In the genomic region with DNA sequence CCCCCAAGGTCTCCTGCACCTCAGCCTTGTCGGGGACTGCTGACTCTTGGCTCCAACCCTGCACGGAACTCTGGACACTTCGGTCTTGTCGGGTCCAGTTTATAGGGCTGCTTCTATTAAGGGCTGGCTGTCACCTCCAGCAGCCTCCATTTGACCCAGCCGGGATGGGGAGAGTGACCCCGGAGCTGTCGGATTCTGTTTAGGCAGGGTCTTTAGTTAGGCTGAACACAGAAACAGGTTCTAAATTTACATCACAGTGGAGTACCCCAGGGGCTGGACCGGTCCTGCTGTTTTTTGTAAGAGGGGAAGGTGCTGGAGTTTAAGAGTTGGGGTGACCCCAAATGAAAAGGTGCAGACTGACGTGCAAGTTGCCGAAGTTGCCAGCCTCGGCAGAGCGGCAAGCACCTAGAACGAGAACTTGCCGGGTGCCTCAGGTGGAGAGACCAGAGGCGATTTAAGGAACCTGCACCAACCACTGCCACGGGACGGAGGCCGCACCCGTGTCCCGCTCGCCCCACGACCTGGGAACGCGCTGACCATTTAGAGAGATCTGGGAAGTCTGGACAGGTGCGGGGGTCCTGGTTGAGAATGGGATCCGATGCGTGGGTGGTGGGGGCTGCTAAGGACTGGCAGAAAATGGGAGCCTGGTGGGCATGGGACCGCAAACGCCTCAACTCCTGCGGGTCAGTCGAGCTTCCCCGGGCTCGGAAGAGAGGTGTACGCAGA, we compare ENCODE assay signal across 8 mouse cellular contexts. TPM values are rescaled to one million over a fixed set of nuclear protein-coding genes. Genes with fewer than 3 reads are reported as not detected.
A peak's percentile ranks its signal among the peaks of the same experiment; 100 is the strongest.
DNase-seq lines count a peak whose midpoint lies in the region; ATAC-seq and TF ChIP-seq lines count a peak whose summit lies in the region.
"Had no signal": no experiment of that assay in that cellular context is flagged by ENCODE, and none has a peak within 500 bp of the region (broad histone marks: within the 10 kb centered on the region; RNA-seq: fewer than 3 reads in every experiment).

No protein-coding gene starts in this region.

- TF ChIP-seq CTCF in kidney, adult 2 months (conservative IDR thresholded peaks at IDR 0.05; ENCODE audit: insufficient read depth, insufficient read length, low read depth, low read length) = no peak
- TF ChIP-seq CTCF in bone marrow macrophage, adult 2 months (IDR thresholded peaks at IDR 0.05; ENCODE audit: low read depth, low read length) = no peak

- H3K27me3 ChIP-seq in kidney, embryonic 15.5 days = peaks cover 62% of the 10 kb centered on the region
- H3K27me3 ChIP-seq in kidney, adult 2 months (replicated peaks; ENCODE audit: control insufficient read depth, insufficient read depth, low read length) = no peaks in the 10 kb centered on the region
- peaks cover 21% of the 10 kb centered on the region for H3K27me3 ChIP-seq in forebrain, embryonic 14.5 days (replicated peaks; ENCODE audit: control insufficient read depth, insufficient read depth, low read length)

- WGBS in kidney, embryonic 15.5 days = 4% methylated on average over 34 of the region's 34 CpGs
- WGBS in kidney, adult 2 months = 33% methylated on average over 34 of the region's 34 CpGs
- WGBS in forebrain, embryonic 14.5 days = 12% methylated on average over 34 of the region's 34 CpGs

- peaks cover 33% of the 10 kb centered on the region for H3K4me1 ChIP-seq in kidney, embryonic 15.5 days
- peaks cover 14% of the 10 kb centered on the region; the same call in 1 of the 2 replicates for H3K4me1 ChIP-seq in kidney, adult 2 months (ENCODE audit: control insufficient read depth, insufficient read depth, low read length)
- H3K4me1 ChIP-seq in bone marrow macrophage, adult 2 months (ENCODE audit: control insufficient read depth, insufficient read depth, low read length) = peaks cover 9% of the 10 kb centered on the region
- no peaks in the 10 kb centered on the region for H3K4me1 ChIP-seq in forebrain, embryonic 14.5 days (ENCODE audit: control insufficient read depth, insufficient read depth, low read length)

- TF ChIP-seq POLR2A in kidney, adult 2 months (IDR thresholded peaks at IDR 0.05; ENCODE audit: low read depth, low read length) = no peak
- TF ChIP-seq POLR2A in bone marrow macrophage, adult 2 months (IDR thresholded peaks at IDR 0.05; ENCODE audit: borderline replicate concordance, low read depth, low read length) = no peak

- H3K4me3 ChIP-seq in kidney, embryonic 15.5 days (replicated peaks) = peak overlapping the region; percentile 31
- no peak overlapping the region for H3K4me3 ChIP-seq in kidney, adult 2 months (ENCODE audit: insufficient read depth, low read depth, low read length)
- H3K4me3 ChIP-seq in bone marrow macrophage, adult 2 months (ENCODE audit: insufficient read depth, low read length) = peak overlapping the region; percentile 27
- H3K4me3 ChIP-seq in forebrain, embryonic 14.5 days (ENCODE audit: low read depth, low read length) = no peak overlapping the region

- H3K9ac ChIP-seq in kidney, embryonic 15.5 days = peak overlapping the region; percentile 39
- H3K9ac ChIP-seq in forebrain, embryonic 14.5 days (ENCODE audit: low read length) = 0 out of 2 replicates have a peak overlapping the region, but pooled peaks have one; percentile 8

- DNase-seq in kidney, adult 2 months = no peak
- DNase-seq in forebrain, embryonic 14.5 days (ENCODE audit: low spot score) = no peak
- DNase-seq in urinary bladder, postnatal 36 days (ENCODE audit: low spot score in 2 of 2) = no peak
- no peak for DNase-seq in layer of hippocampus, adult 18-20 months (ENCODE audit: low spot score in 2 of 2)
- DNase-seq: cerebellum, adult 18-20 months had no signal

- no peak overlapping the region for H3K27ac ChIP-seq in kidney, embryonic 15.5 days
- no peak overlapping the region for H3K27ac ChIP-seq in kidney, adult 2 months (ENCODE audit: insufficient read depth, low read depth, low read length)
- H3K27ac ChIP-seq in bone marrow macrophage, adult 2 months (ENCODE audit: insufficient read depth, low read depth, low read length) = no peak overlapping the region
- no peak overlapping the region for H3K27ac ChIP-seq in forebrain, embryonic 14.5 days (ENCODE audit: low read depth, low read length)

- no peaks in the 10 kb centered on the region for H3K9me3 ChIP-seq in kidney, embryonic 15.5 days (replicated peaks)
- H3K9me3 ChIP-seq in forebrain, embryonic 14.5 days (replicated peaks; ENCODE audit: control insufficient read depth, low read length) = no peaks in the 10 kb centered on the region

- peaks cover 3% of the 10 kb centered on the region; the same call in 1 of the 2 replicates for H3K36me3 ChIP-seq in kidney, embryonic 15.5 days
- no peaks in the 10 kb centered on the region for H3K36me3 ChIP-seq in kidney, adult 2 months (ENCODE audit: control insufficient read depth, insufficient read depth, low read length)
- no peaks in the 10 kb centered on the region for H3K36me3 ChIP-seq in forebrain, embryonic 14.5 days (ENCODE audit: control insufficient read depth, insufficient read depth, low read length)

- ATAC-seq in kidney, embryonic 15.5 days (replicated peaks; ENCODE audit: low FRiP score) = no peak; the same call in 1 of the 2 replicates
- ATAC-seq in forebrain, embryonic 14.5 days = no peak
- ATAC-seq in megakaryocyte, adult 5-6 weeks (ENCODE audit: poor library complexity, severe bottlenecking) = peak; percentile 56

- H3K4me2 ChIP-seq in kidney, embryonic 15.5 days = peak overlapping the region; percentile 60
- H3K4me2 ChIP-seq in forebrain, embryonic 14.5 days (ENCODE audit: low read length) = no peak overlapping the region

RNA-seq across cellular contexts. Expression of gene Mrps23, which starts 10.9 kb away (rescaled TPM):
- 57.5 and 65.2 TPM in 2 replicates for polyA plus RNA-seq in kidney, embryonic 15.5 days (2015; fragmentation: Nextera tagmentation; extraction: Ambion mirVana)
- polyA plus RNA-seq in kidney, adult 2 months (2012; rRNA removed) = 53.0 and 61.6 TPM in 2 replicates
- polyA plus RNA-seq in bone marrow macrophage, adult 2 months (2012; ENCODE audit: insufficient read depth, insufficient read length, missing spikeins) = 60.4 and 67.9 TPM in 2 replicates
- 75.5 and 80.8 TPM in 2 replicates for polyA plus RNA-seq in forebrain, embryonic 14.5 days (2014; fragmentation: Nextera tagmentation; extraction: Ambion mirVana)
- total RNA-seq in megakaryocyte, adult 5-6 weeks (2015) = 59.0 and 62.2 TPM in 2 replicates
- total RNA-seq in megakaryocyte, adult 5-6 weeks (2017) = 39.4 and 73.3 TPM in 2 replicates
- 10 to 100 TPM; 63.8 to 77.8 TPM for total RNA-seq in layer of hippocampus, adult 18-20 months (2021)

Comparison
In these comparisons a context has a peak if more than half of its experiments do, and no peak if none do; other contexts are left out.
1. H3K4me3 ChIP-seq: peak in kidney, embryonic 15.5 days (single experiment) and bone marrow macrophage, adult 2 months (single experiment); none in kidney, adult 2 months (single experiment) and forebrain, embryonic 14.5 days (single experiment).